Mouse (Mus musculus): ENCODE measurements around the gene Ccdc63. TPM values are rescaled to one million over a fixed set of nuclear protein-coding genes. Genes with fewer than 3 reads are reported as not detected.
"Not testable (repeated sequence)": the region's sequence is repeated elsewhere in the genome, so short reads cannot be mapped to it uniquely, and the experiment has no call there.

Gene Ccdc63
- total RNA-seq, 2 experiments from 2014 or later: not detected

DNA sequence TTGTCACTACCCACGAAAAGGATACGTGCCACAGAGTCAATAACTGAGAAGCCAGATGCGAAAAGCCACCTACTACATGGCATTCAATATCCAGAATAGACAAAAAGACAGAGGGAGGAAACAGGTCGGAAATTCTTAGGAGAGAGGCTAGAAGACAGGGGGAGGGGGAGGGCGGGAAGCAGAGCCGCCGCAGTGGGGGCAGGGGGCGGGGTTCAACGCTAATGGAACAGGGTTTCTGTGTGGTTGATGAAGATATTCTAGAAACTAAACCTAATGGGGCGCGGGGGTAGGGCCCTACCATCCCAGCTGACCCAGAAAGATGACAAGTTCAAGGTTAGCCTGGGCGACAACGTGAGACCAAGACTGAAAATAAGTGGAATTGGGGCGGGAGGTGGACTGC lies 13.4 kb upstream of the Ccdc63 start:
- DNase-seq: no peak
- intact Hi-C loops (cut with DNase I): loop anchor here (10.0 kb wide), 1 partner anchor 439 kb away; the partner anchor contains the start of gene Atxn2

DNA sequence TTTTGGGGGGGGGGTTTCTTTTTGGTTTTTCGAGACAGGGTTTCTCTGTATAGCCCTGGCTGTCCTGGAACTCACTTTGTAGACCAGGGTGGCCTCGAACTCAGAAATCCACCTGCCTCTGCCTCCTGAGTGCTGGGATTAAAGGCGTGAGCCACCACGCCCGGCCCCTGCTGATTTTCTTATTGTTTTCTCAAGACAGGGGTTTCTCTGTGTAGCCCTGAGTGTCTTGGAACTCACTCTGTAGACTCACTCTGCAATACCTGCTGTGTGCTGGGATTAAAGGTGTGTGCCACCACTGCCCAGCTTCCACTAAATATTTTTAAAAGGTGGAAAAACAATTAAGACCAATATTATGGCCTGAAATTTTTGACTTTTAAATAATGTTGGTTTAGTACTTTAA lies 11.9 kb upstream of the Ccdc63 start:
- not testable (repeated sequence) for DNase-seq
- intact Hi-C loops (cut with DNase I): loop anchor here (10.0 kb wide), 1 partner anchor 438 kb away; the partner anchor contains the start of gene Atxn2

DNA sequence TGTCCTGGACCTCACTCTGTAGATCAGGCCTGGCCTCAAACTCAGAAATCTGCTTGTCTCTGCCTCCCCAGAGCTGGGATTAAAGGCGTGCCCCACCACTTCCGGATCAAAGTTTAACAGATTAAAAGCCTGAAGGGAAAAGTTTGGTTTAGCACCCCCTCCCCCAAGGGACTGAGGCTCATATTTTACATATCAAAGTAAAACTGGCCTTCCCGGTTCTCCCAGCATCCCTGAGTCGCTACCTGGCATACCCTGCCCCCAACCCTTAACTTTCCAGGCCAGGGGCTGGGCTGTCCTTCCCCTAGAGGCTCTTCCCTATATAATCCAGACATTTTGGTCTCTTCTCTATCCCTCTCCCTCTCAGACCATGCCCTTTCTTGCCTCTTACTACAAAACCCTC lies 8.6 kb upstream of the Ccdc63 start:
- no peak for DNase-seq
- intact Hi-C loops (cut with DNase I): no loop called here

DNA sequence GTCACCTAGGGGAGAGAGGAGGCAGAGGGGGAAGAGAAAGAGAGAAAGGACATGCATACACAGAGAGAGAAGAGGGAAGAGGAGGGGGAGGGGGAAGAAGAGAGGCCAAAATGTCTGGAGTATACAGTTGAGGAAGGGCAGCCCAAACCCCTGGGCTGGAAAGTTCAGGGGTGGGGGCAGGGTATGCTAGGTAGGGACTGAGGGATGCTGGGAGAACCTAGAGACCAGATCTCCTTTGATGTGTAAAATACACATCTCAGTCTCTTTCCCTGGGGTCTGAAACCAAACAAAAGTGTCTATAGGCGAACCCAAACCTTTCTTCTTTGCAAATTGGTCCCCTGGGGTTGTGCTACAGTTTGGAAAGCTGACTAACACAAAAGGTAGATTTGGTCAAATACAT lies 7.5 kb upstream of the Ccdc63 start:
- intact Hi-C loops (cut with DNase I): no loop called here
- no peak for DNase-seq

DNA sequence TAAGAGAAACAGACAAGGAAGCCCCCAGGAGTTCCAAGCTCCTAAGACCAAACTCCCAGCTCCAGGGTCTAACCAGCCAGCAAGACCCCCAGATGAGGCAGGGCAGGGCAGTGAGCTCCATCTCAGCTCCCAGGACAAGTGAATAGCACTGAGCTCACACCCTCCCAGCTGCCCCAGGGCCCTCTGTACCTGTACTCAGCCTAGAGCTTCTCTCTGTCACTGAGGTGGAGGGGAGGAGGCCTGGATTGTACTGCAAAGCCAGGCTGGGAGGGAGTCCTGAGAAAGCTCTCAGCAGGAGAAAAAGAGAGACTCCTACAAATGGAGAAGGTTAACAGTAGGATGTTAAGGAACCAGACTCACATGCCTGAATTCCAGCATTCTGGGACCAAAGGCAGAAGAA lies 6.0 kb upstream of the Ccdc63 start:
- DNase-seq: no peak
- intact Hi-C loops (cut with DNase I): no loop called here

DNA sequence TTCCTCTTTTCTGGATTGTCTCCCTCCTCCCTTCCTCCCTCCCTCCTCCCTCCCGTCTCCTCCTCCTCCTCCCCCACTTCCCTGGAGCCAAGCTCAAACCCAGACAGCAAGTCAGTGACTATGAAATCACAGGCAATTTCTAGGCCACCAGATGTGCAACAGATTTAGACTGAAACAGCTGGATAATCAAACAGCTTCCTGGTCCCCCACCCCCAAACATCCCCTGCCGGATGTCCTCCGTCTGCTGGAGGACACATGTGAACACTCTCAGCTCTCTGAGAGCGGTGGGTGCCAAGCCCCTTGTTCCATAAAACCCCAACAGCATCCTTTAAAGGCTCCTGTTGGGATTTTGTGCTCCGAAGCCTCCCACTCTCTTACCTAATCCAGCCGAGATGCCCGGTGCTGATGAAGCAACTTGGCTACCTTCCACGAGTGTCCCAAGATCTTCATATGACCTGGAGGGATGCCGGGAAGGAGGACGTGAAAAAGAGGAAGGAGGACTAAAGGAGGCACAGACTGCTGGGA lies 5.5 kb upstream of the Ccdc63 start:
- intact Hi-C loops (cut with DNase I): no loop called here

DNA sequence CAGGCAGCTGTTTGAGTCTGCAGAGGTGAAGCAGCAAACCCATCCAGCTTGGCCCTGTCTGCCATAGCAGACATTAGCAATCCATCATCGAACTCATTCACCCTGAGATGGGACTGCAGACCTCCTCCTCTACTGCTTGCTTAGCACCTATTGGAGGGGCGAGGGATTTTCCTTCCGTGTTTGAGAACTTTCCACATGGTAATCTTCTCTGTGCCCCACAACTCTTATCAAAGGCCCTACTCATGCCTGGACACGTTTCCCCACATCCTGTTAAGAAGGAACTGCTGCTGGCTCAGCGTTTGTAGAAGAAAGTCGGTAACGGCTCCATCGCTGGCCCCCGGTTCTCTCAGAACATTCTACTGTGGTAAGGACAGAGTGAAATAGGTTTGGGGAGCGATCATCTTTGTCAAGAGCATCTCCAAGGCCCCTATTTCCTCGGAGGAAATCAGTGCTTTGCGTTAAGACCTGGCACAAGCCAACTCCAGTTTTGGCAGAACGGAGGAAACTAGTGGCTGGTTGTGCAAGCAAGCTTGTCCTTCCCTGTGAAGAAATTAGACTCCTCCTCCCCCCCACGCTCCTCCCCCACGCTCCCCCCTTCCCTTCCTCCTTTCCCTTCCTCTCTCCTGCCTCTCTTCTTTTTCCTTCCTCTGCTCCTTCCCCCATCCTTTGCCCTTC lies 4.9 kb upstream of the Ccdc63 start:
- DNase-seq: peak; percentile 69 to 78
- intact Hi-C loops (cut with DNase I): loop anchor here (2.0 kb wide), 1 partner anchor 13 kb away; the partner anchor contains the start of gene Ppp1cc

More for the DNA sequence above, 5.5 kb upstream of the Ccdc63 start:
- peak; percentile 66 to 80 for DNase-seq

DNA sequence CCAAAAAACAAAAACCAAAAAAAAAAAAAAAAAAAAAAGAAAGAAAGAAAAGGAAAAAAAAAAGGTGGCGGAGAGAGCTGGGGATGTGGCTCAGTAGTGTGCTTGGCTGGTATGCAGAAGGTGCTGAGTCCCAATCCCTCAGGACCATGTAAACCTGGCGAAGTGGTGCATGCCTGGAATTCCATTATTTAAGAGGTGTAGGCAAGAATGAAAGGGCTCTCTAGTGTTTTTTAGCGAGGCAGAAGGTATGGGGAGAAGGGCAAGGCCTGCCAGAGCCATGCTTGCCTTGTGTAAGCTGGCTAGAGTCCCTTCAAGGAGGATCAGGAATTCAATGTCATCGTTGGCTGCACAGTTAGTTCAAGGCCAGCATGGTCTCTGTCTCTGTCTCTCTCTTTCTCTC lies 4.2 kb upstream of the Ccdc63 start:
- no peak for DNase-seq
- intact Hi-C loops (cut with DNase I): loop anchor here (2.0 kb wide), 1 partner anchor 14 kb away; the partner anchor contains the start of gene Ppp1cc

DNA sequence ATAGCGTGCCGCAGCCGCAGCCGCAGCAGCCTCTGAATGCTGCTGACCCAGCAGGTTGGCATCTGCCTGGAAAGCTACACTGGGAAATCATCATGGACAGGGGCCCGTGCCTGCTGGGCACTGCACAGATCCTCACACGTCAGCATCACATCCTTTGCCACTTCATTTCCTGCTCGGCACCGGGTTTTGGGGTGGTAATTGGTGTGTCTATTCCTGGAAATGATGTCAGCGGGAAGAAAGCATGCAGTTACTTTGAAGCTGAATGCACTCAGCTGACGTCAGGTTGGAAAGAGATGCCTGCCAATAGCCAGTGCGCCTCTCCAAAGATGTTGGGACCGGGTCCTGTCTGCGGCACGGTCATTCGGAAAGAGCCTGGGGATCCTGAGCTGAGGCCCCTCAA lies 2.9 kb upstream of the Ccdc63 start:
- intact Hi-C loops (cut with DNase I): loop anchor here (1.0 kb wide), 1 partner anchor 11 kb away; no protein-coding TSS in a partner anchor
- peak; percentile 57 to 66 for DNase-seq

DNA sequence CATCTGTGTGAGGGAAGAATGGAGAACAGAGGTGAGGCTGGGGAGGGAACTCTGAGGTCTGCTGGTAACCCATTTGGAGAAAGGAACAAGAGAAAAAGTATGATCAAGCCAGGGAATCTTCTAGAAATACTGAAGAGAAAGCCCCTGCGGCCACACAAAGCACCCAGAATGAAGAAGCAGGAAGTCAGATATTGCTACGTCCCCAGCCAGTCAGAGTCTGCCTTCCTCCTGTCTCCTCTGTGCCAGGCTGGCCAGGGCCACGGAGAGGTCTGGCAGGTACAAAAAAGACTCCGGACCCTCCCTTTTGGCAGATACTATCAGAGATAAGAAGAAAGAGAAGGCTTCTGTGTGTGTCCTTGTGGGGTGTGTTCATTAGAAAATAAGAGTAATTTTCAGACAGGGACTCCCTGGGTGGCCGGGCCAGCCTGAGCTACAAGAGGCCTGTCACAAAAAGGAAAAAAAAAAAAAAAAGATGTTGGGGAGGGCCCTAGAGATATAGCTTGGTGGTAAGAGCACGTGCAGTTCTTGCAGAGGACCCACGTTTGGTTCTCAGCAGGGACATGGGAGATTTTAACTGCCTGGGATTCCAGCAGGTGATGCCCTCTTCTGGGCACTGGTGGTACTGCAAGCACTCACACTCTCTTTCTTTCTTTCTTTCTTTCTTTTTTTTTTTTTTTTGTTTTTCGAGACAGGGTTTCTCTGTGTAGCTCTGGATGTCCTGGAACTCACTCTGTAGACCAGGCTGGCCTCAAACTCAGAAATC lies 1.8 kb upstream of the Ccdc63 start:
- peak in 1 of 2 experiments; percentile 72 for DNase-seq
- intact Hi-C loops (cut with DNase I): no loop called here

DNA sequence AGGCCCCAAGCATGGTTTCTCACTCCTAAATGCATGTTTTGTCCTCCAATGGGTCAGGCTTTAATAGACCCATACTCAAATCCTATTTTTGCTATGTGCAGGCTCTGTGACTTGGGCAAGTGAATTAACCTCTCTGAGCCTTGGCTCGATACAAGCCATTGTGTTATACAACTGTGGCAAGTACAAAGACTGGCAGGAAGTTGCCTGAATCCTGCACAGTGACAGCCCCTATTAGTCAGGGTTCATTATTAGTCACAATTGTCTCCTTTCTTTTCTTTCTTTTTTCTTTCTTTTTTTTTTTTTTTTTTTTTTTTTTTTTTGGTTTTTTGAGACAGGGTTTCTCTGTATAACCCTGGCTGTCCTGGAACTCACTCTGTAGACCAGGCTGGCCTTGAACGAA lies 852 bp downstream of the Ccdc63 start:
- intact Hi-C loops (cut with DNase I); DNase-seq: not testable (repeated sequence)

DNA sequence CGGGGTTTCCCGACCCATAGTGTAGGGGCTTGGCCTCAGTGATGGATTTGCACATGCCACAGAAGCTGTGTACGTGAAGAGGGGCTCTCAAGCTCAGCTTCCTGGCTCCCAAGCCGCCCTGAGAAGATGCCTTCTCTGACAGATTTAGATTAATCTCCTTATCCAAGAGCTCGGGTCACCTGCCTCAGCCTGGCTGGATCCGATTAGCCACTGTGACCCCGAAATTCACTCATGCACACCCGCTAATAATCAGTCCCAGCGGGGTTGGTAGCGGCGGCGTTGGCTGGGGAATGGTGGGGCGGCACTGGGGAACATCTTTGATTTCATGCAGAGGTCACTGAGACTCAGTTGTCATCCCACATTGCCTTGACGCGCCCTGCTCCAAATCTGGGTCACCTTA lies 1.8 kb downstream of the Ccdc63 start:
- DNase-seq: no peak

DNA sequence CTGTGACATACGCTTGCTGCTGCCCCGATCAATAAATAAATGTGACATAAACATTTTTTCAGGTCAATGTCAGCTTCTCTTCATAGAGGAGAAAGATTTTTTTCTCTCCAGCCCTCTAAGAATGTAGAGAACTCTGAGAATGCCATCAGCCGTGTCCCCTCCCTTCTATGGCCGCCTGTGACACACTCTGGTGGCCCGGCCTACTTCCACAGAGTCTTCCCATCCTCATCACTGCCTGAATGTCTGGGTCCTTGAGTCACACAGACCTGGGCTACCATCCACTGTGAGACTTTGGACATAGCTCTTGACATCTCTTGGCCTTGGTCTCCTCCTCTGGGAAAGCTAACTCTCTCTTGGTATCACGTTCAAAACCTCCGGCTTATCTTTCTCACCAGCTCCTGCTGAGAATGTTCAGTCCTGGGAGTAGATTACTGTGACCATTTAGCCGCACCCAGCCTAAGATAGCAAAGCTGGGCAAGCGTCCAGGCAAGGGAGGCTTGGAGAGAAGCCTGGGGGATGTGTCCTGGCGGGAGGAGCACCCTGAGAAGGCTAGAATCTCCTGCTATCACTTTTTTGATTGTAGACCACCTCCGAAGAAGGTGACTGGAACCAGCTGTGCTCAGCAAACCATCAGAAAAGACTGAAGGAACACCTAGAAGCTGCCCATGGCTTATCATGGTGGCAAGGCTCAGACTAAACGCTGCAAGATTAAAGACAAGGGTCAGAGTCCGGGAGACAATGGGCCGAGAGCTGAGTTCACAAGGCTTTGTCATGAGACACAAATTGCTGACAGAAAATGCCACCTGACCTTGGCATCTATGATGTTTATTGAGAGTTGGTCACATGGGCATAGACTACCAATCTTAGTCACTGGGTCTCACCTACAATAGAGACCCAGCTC lies 3.9 kb downstream of the Ccdc63 start:
- peak; percentile 70 to 72 for DNase-seq

More for the DNA sequence above, 1.8 kb downstream of the Ccdc63 start:
- intact Hi-C loops (cut with DNase I): no loop called here

DNA sequence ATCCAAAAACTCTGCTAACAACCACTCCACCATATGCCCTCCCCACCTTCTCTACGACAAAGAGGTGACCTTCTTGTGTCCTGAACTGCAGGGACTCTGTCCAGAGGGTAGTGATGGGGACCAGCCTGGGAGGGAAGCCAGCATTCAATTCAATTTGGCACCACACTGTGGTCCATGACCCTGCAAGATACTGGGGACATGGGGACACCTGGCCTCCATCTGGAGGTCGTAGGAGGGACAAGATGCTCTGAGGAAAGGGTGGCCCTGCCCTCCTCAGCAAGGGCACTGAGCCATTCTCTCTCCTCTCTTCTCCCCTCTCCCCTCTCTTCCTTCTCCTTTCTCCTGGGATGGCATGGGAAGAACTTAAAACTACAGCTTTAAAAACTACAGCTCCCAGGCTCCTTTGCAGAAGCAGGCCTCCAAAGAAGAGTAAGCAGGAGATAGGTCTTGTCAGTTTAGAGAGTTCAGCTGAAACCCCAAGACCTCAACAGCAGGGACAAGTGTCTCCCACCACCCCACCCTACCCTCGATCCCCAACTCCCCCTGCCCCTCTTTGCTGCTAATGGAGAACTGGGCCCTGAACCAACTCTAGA lies 5.2 kb downstream of the Ccdc63 start:
- intact Hi-C loops (cut with DNase I): no loop called here
- DNase-seq: no peak

More for the DNA sequence above, 3.9 kb downstream of the Ccdc63 start:
- intact Hi-C loops (cut with DNase I): no loop called here

DNA sequence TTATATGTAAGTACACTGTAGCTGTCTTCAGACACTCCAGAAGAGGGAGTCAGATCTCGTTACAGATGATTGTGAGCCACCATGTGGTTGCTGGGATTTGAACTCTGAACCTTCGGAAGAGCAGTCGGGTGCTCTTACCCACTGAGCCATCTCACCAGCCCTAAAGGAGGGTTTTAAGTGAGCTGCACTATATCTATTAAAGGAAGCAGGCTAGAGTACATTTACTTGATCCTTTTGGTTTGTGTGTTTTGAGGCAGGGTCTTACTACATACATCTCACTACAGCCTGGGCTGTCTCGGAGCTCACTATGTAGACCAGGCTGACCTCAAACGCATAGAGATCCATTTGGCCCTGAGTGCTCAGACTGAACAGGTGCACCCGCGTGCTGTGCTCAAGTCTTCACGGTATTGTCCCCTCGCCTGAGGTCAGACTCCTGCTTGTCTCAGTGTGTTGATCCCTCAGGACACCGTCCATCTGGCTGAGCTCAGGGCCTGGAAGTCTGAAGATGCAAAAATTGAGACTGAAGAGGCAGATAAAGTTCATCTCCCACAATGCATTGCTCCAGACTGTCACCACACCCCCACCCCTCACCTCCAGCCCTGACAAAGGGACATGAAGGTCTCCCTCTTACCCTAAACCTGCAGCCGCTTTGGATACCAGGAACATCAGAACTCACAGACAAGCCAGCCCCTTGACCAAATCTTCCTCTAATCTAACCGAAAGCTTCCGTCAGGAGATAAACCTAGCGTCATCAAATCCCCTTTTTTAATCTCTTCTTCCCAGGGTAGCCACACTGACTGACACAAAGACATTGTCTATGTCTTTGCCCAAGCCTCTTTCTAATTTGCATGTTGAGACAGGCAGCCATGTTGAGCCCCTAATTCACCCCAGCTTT lies 6.0 kb downstream of the Ccdc63 start:
- intact Hi-C loops (cut with DNase I): loop anchor here (5.0 kb wide), 2 partner anchors 128 to 208 kb away; partner anchors contain the start of gene Tctn1
- no peak for DNase-seq

DNA sequence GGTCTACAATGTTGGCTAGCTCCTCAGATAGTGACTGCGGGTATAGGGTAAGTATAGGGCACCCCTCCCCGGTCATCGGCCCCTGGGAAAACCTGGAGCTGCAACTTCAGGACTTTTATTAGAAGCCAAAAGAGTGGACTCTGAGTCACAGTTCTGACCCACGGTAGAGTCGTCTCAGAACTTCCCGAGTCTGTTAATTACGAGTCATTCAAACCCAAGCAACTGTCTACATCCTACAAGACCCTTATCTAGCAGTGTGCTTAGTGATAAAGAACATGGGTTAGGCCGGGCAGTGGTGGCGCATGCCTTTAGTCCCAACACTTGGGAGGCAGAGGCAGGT lies 7.6 kb downstream of the Ccdc63 start:
- intact Hi-C loops (cut with DNase I): loop anchor here (5.0 kb wide), 2 partner anchors 129 to 209 kb away; partner anchors contain the start of gene Tctn1
- DNase-seq: no peak

DNA sequence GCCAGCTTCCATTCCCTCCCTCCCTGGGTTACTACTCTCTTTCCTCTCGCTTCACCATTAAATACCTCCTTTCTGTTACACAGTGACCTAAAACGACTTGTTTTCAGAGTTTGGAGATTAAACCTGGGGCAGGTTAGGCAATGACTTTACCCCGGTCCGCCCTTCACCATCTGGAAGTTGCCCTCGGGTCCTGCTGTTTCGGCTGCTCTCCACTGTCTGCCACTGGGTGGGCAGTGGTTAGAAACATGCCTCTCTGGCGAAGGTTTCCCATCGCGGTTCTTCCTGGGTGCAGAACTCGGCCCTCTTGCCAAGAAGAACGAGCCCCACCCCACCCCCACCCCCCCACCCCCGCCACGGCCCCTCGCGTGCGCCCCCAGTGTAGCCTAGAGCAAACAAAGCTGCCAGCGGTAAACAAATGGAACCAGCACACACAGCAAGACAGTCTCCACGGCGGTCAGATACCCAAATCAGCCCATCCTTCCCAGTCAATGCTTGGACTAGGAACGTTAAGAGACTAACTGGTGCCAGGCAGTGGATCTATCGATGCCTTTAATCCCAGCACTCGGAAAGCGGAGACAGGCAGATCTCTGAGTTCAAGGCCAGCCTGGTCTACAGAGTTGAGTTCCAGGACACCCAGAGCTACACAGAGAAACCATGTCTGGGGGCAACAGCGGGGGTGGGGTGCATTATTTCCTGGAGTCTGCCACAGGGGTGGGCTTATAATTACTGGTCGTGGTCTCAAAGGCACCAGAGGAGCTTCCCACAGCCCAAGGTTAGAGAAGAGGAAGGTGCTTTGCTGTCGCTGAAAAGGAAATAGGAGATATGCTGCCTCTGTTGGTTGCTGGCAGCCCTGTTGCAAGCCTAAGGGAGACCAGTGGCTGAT lies 8.2 kb downstream of the Ccdc63 start:
- intact Hi-C loops (cut with DNase I): loop anchor here (1.0 to 5.0 kb wide), 3 partner anchors 11 to 210 kb away; partner anchors contain the start of gene Tctn1
- no peak for DNase-seq

Measured in heart, postnatal 36 days (tissue).